Mouse (Mus musculus): ENCODE measurements around the gene Mup7. TPM values are rescaled to one million over a fixed set of nuclear protein-coding genes. Genes with fewer than 3 reads are reported as not detected.
"Not testable (repeated sequence)": the region's sequence is repeated elsewhere in the genome, so short reads cannot be mapped to it uniquely, and the experiment has no call there.

The Mup7 gene
- polyA plus RNA-seq (2012; rRNA removed): not detected in 2 replicates

GRCm38 (mm10) chr4:60070375-60070774 lies at the start of gene Mup7:
Mup7 (minus strand) TSS chr4:60070475.
- not testable (repeated sequence) for H3K27ac ChIP-seq (ENCODE audit: insufficient read depth, low read length); H3K4me1 ChIP-seq (ENCODE audit: control insufficient read depth, insufficient read depth, low read length); H3K4me3 ChIP-seq (ENCODE audit: insufficient read depth, low read length)

GRCm38 (mm10) chr4:60079865-60080264 lies 9.6 kb upstream of the Mup7 start:
- not testable (repeated sequence) for H3K27ac ChIP-seq (ENCODE audit: insufficient read depth, low read length); H3K4me1 ChIP-seq (ENCODE audit: control insufficient read depth, insufficient read depth, low read length); H3K4me3 ChIP-seq (ENCODE audit: insufficient read depth, low read length)

GRCm38 (mm10) chr4:60029334-60030111 lies 40.8 kb downstream of the Mup7 start:
- H3K27ac ChIP-seq (ENCODE audit: insufficient read depth, low read length); H3K4me3 ChIP-seq (ENCODE audit: insufficient read depth, low read length); H3K4me1 ChIP-seq (ENCODE audit: control insufficient read depth, insufficient read depth, low read length): not testable (repeated sequence)

GRCm38 (mm10) chr4:60020141-60020540 lies 50.1 kb downstream of the Mup7 start:
- H3K27ac ChIP-seq (ENCODE audit: insufficient read depth, low read length); H3K4me3 ChIP-seq (ENCODE audit: insufficient read depth, low read length): not testable (repeated sequence)

More at GRCm38 (mm10) chr4:60020141-60020540, 50.1 kb downstream of the Mup7 start:
- not testable (repeated sequence) for H3K4me1 ChIP-seq (ENCODE audit: control insufficient read depth, insufficient read depth, low read length)

Other genes with a start within 250 kb of the Mup7 start
- gene Slc46a2, start 155.4 kb downstream of the Mup7 start, polyA plus RNA-seq (2012; rRNA removed): not detected in 2 replicates
- gene Mup4, start 109.8 kb downstream of the Mup7 start, polyA plus RNA-seq (2012; rRNA removed): not detected in 2 replicates
- gene Mup6, start 106.2 kb downstream of the Mup7 start, polyA plus RNA-seq (2012; rRNA removed): not detected in 2 replicates
- gene Mup2, start 83.8 kb upstream of the Mup7 start, polyA plus RNA-seq (2012; rRNA removed): not detected in 2 replicates
- gene Mup8, start 152.1 kb upstream of the Mup7 start, polyA plus RNA-seq (2012; rRNA removed): not detected in 2 replicates

Measured in cortical plate, adult 2 months (tissue).